Mouse (Mus musculus): ENCODE results near the gene Gpr45.

Gpr45 gene

DNA sequence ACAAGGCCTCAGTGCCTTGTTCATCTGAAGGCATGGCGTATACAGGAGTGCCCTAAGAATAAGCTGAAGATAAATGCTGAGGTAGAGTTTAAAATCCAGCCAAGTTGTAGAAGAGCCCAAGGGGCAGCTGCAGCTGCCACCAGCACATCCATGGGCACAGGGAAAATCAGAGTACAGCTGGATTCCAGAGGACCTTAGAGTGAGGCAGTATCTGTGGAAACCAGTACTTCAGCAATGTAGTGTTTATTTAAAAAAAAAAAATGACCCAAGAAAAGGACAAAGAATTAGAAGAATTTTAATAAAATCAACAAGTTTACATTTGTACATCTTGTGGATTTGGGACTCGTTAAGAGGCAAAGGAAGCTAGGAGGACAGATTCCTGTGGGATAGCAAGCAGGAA is 94.3 kb downstream of the Gpr45 start:
- no peak for DNase-seq (ENCODE audit: low read depth in 1 of 2, low spot score in 2 of 2)

DNA sequence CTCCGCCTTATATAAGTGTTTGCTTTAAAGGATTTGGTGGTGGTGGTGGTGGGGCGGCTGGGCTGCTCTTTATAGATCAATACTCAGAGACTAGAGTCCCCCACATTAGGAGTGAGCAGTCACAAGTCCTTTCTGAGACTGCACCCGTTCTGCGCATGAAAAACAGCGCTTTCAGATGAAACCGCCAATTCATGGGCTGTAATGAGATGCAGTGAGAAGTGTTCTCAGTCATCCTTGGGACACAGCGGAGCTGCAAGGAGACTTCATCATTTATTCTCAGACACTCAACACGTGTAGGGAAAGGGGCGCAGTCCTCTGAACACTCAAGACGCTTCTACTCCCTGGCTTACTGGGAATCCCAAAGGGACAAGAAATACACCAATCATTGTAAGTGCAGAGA is 95.1 kb downstream of the Gpr45 start:
- DNase-seq (ENCODE audit: low read depth in 1 of 2, low spot score in 2 of 2) = no peak

- DNase-seq (ENCODE audit: low read depth in 1 of 2, low spot score in 2 of 2) = no peak
Measured at GRCm38 (mm10) chr1:43051903-43052302, 99.2 kb downstream of the Gpr45 start.

DNA sequence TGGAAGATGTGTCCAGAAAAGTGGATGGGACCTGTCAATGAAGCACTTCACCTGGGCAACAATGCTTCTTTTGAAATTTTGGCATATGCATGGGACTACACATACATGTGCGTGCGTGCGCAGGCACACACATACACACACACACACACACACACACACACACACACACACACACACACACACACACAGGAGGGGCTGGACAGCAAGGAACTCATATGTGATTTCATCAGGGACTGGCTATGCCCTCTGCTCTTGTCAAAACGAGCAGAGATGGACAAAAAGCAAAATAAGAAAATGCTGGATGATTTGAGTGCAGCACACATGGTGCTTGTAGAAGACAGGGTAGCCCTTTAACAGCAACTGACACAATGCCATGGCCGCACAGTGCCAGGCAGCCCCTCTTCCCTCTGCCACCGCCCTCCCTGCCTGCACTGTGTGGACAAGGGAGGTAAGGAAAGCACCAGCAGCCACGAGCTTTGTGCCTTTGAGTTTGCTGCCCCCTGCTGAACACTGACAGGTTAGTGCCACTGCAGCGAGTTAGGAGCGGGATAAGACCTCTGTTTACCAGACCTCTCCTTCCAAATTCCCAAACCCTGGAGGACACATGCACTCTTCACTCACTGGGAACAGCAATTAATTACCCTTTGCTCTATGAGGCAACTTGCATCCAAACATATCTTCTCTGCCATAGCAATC is 113.1 kb downstream of the Gpr45 start:
- no peak for DNase-seq (ENCODE audit: low read depth in 1 of 2, low spot score in 2 of 2)

DNA sequence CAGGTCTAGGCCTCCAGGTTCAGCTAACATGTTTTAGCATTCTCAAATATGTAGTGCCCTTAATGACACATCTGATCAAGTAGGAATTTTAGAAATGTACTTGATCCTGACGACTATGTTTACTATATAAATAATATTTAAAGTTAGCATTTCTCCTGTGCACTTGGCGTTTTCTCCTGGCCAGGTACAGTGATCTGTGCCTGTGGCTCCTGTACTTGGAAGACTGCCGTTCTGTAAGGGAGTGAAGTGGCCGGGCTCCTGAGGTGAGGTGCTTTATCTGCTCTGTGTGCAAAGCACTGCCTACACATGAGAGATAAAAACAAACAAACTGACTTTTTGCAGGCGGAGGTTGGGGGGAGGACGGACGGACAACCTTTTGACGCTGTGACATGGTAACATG is 113.9 kb downstream of the Gpr45 start:
- no peak for DNase-seq (ENCODE audit: low read depth in 1 of 2, low spot score in 2 of 2)

- no peak for DNase-seq (ENCODE audit: low read depth in 1 of 2, low spot score in 2 of 2)
Measured at GRCm38 (mm10) chr1:43067551-43067950, 114.9 kb downstream of the Gpr45 start.

DNA sequence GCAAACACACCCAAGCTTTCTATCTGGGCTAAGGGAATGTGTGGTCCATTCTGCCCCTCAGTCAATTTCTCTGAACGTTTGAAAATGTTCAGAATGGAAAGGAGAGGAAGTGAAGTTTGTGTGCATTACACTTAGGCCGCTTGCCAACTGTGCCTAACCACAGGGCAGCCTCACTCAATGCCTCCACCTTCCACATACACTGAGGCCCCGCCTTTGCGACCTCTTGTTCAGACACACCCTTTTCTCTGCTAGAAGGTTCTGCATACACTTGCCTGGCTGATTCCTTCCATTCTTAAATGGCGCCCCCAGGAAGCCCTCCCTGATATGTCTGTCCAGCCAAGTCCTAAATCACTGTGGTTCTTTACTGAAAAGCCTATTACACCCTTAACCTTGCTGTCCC is 118.1 kb downstream of the Gpr45 start:
- no peak for DNase-seq (ENCODE audit: low read depth in 1 of 2, low spot score in 2 of 2)

DNA sequence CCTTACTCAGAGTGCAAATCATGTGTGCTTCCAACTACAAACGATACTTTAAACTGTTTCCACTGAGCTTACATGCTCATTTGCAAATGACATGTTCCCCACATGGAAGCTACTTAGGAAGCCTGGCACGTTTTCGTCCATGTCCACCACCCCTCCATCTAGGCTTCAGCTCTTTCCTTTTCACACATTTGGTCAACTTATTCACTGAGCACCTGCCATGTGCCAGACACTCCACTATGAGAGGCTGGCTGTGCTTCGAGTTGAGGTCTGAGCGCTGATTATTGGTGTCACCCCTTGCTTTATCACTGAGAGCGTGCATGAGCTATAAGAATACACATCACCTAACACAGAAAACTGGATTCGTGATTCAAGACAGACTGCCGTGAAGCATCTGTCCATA is 119.4 kb downstream of the Gpr45 start:
- no peak for DNase-seq (ENCODE audit: low read depth in 1 of 2, low spot score in 2 of 2)

GRCm38 (mm10) chr1:43072561-43072960 is 119.9 kb downstream of the Gpr45 start:
- no peak for DNase-seq (ENCODE audit: low read depth in 1 of 2, low spot score in 2 of 2)

DNA sequence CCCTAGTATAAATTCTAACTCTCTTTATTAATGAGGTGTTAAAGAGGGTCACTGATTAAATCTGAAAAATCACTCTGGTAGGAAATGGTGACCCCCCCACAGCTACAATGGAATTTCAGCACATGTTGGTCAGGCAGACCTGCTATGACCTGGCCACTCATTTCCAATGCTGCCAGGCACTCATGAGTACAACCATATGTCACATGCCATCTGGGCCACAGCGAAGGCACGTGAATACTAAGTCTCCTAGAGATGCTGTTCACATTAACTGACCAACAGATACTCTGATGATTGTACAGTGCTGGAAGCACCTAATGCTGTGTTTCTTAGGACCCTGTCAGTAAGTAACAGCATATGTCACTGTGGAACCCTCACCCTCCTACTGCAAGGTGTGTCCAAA is 122.1 kb downstream of the Gpr45 start:
- DNase-seq (ENCODE audit: low read depth in 1 of 2, low spot score in 2 of 2) = no peak

DNA sequence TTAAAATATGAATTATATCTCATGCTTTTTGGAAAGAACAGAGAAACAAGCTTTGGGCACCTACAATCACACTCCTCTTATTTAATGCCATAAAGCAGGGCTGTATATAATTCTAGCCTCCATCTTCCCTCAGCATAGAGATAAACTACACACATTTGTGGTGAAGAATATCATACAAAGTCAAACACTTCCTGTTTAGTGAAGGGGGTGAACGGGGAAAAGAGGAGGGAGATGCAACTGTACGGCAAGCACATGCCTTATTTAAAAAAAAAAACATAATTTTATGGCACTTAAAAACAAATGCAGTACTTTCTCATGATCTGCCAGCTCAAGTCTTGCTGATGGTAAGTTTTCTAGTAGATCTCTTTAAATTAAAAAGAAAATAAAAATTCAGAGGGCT is 125.5 kb downstream of the Gpr45 start:
- DNase-seq (ENCODE audit: low read depth in 1 of 2, low spot score in 2 of 2) = no peak

- no peak for DNase-seq (ENCODE audit: low read depth in 1 of 2, low spot score in 2 of 2)
Measured at GRCm38 (mm10) chr1:43082946-43083345, 130.3 kb downstream of the Gpr45 start.
